Mouse (Mus musculus) heart, embryonic 15.5 days (tissue): ENCODE results near the gene Spc25. TPM values are rescaled to one million over a fixed set of nuclear protein-coding genes. Genes with fewer than 3 reads are reported as not detected.

Source experiments
- ATAC-seq: fragments of 200-750 bp; cut with Nextera tagmentation; replicated peaks from 2 replicates; pipeline ENCODE4 v1.8.0; 2017; ENCODE audit warnings: low read depth, moderate TSS enrichment; ENCODE audit not compliant: insufficient number of reproducible peaks, insufficient read depth, low FRiP score
- H3K27ac ChIP-seq: fragments of 300-500 bp; sonication (generic); 2 replicates; pipeline ENCODE4 v1.5.1; 2015; ENCODE audit warnings: mild to moderate bottlenecking, inconsistent platforms
- H3K27me3 ChIP-seq: fragments of 300-500 bp; sonication (generic); 2 replicates; pipeline ENCODE4 v1.6.1; 2015; ENCODE audit warnings: inconsistent platforms
- H3K36me3 ChIP-seq: fragments of 300-500 bp; sonication (generic); 2 replicates; pipeline ENCODE4 v1.6.1; 2015; ENCODE audit warnings: mild to moderate bottlenecking, inconsistent platforms
- H3K4me1 ChIP-seq: fragments of 300-500 bp; sonication (generic); replicated peaks from 2 replicates; pipeline ENCODE4 v1.6.1; 2015; ENCODE audit warnings: inconsistent platforms
- H3K4me2 ChIP-seq: fragments of 300-500 bp; sonication (generic); 2 replicates; pipeline ENCODE4 v1.6.1; 2015; ENCODE audit warnings: inconsistent platforms, mild to moderate bottlenecking, moderate library complexity
- H3K4me3 ChIP-seq: fragments of 300-500 bp; sonication (generic); 2 replicates; pipeline ENCODE4 v1.5.1; 2015; ENCODE audit warnings: mild to moderate bottlenecking, inconsistent platforms
- H3K9ac ChIP-seq: fragments of 300-500 bp; sonication (generic); 2 replicates; pipeline ENCODE4 v1.6.1; 2015; ENCODE audit warnings: mild to moderate bottlenecking, inconsistent platforms
- H3K9me3 ChIP-seq: fragments of 300-500 bp; sonication (generic); replicated peaks from 2 replicates; pipeline ENCODE4 v1.6.1; 2016; ENCODE audit warnings: inconsistent platforms
- WGBS: fragments of 180-500 bp; shearing (Covaris S2); methylation state at CpG from one replicate; pipeline ENCODE4 v1.1.7; 2015; ENCODE audit warnings: mixed read lengths; 5-methylcytosine and 5-hydroxymethylcytosine counted together
- polyA plus RNA-seq: library from polyadenylated mRNA; unstranded; fragments of >200 nt; fragmentation: Nextera tagmentation; extraction: Ambion mirVana; gene quantifications from 2 replicates; pipeline ENCODE4 v1.2.1, GENCODE M21; 2015

The Spc25 gene
- polyA plus RNA-seq, 1 experiment from 2014 or later, result 133 TPM

DNA sequence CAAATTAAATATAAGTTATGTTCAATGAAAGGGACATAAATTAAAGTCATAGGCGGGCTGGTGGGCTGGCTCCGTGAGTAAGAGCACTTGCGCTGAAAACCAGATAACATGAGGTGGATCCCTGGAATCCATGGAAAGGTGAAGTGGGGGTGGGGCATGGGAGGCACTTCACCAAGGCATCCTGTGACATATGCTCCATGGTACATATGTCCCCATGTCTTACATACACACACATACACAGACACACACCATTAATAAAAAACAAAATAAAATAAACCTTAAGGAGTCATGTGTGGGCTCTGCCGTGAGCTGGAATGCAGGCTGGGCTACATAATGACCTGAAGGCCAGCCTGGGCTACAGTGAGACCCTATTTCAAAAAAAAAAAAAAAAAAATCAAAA, 26.3 kb downstream of the Spc25 start:
- Histone ChIP-seq H3K9ac (no peak overlapping the region), H3K4me2 (no peak overlapping the region), H3K36me3 (no peaks in the 10 kb centered on the region), H3K4me3 (no peak overlapping the region), H3K4me1 (no peaks in the 10 kb centered on the region), H3K27ac (no peak overlapping the region), H3K9me3 (no peaks in the 10 kb centered on the region), H3K27me3 (no peaks in the 10 kb centered on the region)
- no peak for ATAC-seq
- WGBS, result 79% methylated on average over 4 of the region's 4 CpGs

DNA sequence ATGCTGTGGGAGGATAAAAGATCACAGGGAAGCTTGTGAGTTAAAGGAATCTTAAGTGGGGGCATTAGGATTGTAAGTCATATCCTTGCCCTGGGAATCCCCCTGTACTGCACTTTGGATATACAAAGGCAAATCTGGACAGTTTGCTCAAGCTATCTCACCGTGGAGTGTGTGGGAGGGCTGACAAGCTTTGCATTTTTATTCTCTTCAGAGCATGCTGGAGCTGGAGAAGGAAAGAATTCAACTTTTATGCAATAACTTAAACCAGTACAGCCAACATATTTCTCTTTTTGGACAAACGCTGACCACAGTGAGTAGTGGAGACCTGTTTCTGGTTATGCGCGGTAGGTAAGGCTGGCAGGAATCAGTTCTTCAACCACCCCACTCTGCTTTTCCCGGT, 30.7 kb downstream of the Spc25 start:
- 76% methylated on average over 5 of the region's 5 CpGs for WGBS
- Histone ChIP-seq H3K36me3 (no peaks in the 10 kb centered on the region), H3K27ac (no peak overlapping the region), H3K4me2 (no peak overlapping the region), H3K4me3 (no peak overlapping the region), H3K27me3 (no peaks in the 10 kb centered on the region), H3K4me1 (no peaks in the 10 kb centered on the region), H3K9ac (no peak overlapping the region), H3K9me3 (no peaks in the 10 kb centered on the region)
- no peak for ATAC-seq

- ATAC-seq, result no peak
- no peaks in the 10 kb centered on the region for H3K9me3 ChIP-seq
- no peak overlapping the region for H3K4me3 ChIP-seq
- H3K9ac ChIP-seq, result no peak overlapping the region
- H3K4me2 ChIP-seq, result no peak overlapping the region
- H3K4me1 ChIP-seq, result no peaks in the 10 kb centered on the region
- H3K27ac ChIP-seq, result no peak overlapping the region
- H3K27me3 ChIP-seq, result no peaks in the 10 kb centered on the region
- no peaks in the 10 kb centered on the region for H3K36me3 ChIP-seq
- 60% methylated on average over 9 of the region's 9 CpGs for WGBS
Measured at GRCm38 (mm10) chr2:69170395-69171077, 35.5 kb downstream of the Spc25 start.

DNA sequence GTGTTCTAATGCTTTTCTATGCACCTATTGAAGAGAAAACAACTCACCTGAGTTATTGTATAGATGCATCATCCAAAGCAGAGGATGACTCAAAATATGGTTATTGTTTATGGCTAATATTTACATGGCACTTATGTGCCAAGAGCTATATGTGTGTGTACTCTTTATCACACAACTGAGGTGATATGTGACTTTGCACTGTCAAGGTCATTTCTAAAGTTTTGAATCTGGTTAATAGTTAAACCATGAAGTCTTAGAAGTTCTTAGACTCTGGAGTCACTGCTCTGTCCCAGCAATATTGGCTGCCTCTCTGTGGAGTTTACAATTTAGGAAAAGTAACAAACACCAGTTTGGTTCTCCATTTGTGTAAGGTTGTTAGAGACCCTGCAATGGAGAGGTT, 47.1 kb downstream of the Spc25 start:
- Histone ChIP-seq H3K36me3 (no peaks in the 10 kb centered on the region), H3K4me3 (no peak overlapping the region), H3K27ac (no peak overlapping the region), H3K27me3 (no peaks in the 10 kb centered on the region), H3K9ac (no peak overlapping the region), H3K9me3 (no peaks in the 10 kb centered on the region), H3K4me2 (no peak overlapping the region), H3K4me1 (peaks cover 9% of the 10 kb centered on the region; the same call in 1 of the 2 replicates)
- no peak for ATAC-seq

DNA sequence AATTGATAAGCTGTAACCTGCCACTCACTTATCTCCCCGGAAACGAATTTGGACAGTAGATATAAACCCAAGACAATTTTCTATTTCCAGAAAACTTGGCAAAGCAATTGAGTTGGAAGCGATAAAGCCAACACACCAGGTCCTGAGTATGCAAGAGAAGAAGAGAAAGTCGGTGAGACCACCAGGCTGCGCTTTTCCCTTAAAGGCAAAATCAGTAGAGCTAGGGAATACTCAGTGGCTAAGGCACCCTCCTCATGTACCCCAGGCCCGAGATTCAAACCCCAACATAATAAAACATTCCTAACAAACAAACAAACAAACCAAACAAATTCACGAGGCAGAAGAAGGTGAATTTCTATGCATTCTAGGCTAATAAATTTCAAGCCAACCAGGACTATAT, 49.7 kb downstream of the Spc25 start:
- Histone ChIP-seq H3K4me3 (no peak overlapping the region), H3K4me1 (peaks cover 6% of the 10 kb centered on the region; the same call in 1 of the 2 replicates), H3K4me2 (no peak overlapping the region), H3K27ac (no peak overlapping the region), H3K9ac (no peak overlapping the region), H3K9me3 (no peaks in the 10 kb centered on the region), H3K36me3 (no peaks in the 10 kb centered on the region), H3K27me3 (no peaks in the 10 kb centered on the region)
- 43% methylated on average over 7 of the region's 7 CpGs for WGBS
- ATAC-seq, result no peak

- Histone ChIP-seq H3K36me3 (no peaks in the 10 kb centered on the region), H3K9me3 (no peaks in the 10 kb centered on the region), H3K4me2 (no peak overlapping the region), H3K27ac (no peak overlapping the region), H3K9ac (no peak overlapping the region), H3K27me3 (no peaks in the 10 kb centered on the region), H3K4me3 (no peak overlapping the region), H3K4me1 (peaks cover 6% of the 10 kb centered on the region; the same call in 1 of the 2 replicates)
- WGBS, result 50% methylated on average over 3 of the region's 3 CpGs
- no peak for ATAC-seq
Measured at GRCm38 (mm10) chr2:69155861-69156260, 50.1 kb downstream of the Spc25 start.

GRCm38 (mm10) chr2:69150841-69151240, 55.2 kb downstream of the Spc25 start:
- H3K4me3 ChIP-seq, result no peak overlapping the region
- H3K4me2 ChIP-seq, result no peak overlapping the region
- no peaks in the 10 kb centered on the region for H3K27me3 ChIP-seq
- H3K36me3 ChIP-seq, result no peaks in the 10 kb centered on the region
- no peak overlapping the region for H3K9ac ChIP-seq
- H3K9me3 ChIP-seq, result no peaks in the 10 kb centered on the region
- no peak overlapping the region for H3K27ac ChIP-seq
- H3K4me1 ChIP-seq, result peaks cover under 1% of the 10 kb centered on the region; the same call in 1 of the 2 replicates
- ATAC-seq, result no peak
- WGBS, result 64% methylated on average over 5 of the region's 5 CpGs

DNA sequence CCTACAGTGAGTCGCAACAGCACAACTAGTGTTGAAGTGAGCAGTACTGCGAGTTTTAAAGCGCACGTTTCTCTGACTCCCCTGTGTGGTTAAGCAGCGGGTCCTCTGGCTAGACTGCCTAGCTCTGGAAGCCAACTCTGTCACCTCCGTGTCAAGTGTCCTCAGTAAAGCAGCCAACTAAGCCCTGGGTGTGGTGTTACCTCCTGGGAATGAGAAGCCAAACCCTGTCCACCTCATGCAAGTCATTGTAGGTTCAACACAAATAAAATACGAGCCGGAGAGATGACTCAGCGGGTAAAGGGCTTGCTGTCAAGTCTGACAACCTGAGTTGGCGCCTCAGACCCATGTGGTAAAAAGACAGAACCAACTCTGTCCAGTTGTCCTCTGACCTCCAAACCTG, 56.8 kb downstream of the Spc25 start:
- ATAC-seq, result no peak
- Histone ChIP-seq H3K27me3 (no peaks in the 10 kb centered on the region), H3K36me3 (no peaks in the 10 kb centered on the region), H3K27ac (no peak overlapping the region), H3K4me1 (no peaks in the 10 kb centered on the region), H3K4me3 (no peak overlapping the region), H3K9me3 (no peaks in the 10 kb centered on the region), H3K9ac (no peak overlapping the region), H3K4me2 (no peak overlapping the region)
- WGBS, result 79% methylated on average over 10 of the region's 10 CpGs

DNA sequence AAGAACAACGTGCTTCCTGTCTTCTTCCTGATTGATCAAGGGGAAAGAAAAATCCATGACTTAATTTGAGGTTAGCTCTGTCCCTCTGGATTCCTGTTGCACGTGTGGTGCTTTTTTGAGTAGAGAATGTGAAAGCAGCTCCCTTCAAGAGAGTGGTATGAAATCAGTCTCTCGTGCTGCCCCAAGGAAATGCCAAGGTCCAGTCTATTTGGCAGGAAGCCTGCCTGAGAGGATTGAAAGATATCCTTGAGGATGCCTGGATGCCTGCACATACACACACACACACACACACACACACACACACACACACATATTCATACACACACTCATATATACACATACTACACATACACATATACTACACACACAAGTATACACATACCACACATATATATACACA, 57.3 kb downstream of the Spc25 start:
- Histone ChIP-seq H3K4me2 (no peak overlapping the region), H3K27ac (no peak overlapping the region), H3K4me1 (no peaks in the 10 kb centered on the region), H3K4me3 (no peak overlapping the region), H3K27me3 (no peaks in the 10 kb centered on the region), H3K36me3 (no peaks in the 10 kb centered on the region), H3K9me3 (no peaks in the 10 kb centered on the region), H3K9ac (no peak overlapping the region)
- no peak for ATAC-seq
- whole genome bisulfite sequencing, result 54% methylated on average over 3 of the region's 3 CpGs

Other genes with a start within 250 kb of the Spc25 start
- 3.7 and 4.5 TPM in 2 replicates for gene Nostrin, start 70.4 kb downstream of the Spc25 start, polyA plus RNA-seq
- gene G6pc2, start 4.9 kb upstream of the Spc25 start, polyA plus RNA-seq, result not detected in 2 replicates
- gene Abcb11, start 136.4 kb upstream of the Spc25 start, polyA plus RNA-seq, result 0.13 TPM in 1 of 2 replicates, not detected in the other
- 0.04 and 0.10 TPM in 2 replicates for gene Dhrs9, start 174.3 kb upstream of the Spc25 start, polyA plus RNA-seq